Mouse (Mus musculus): ENCODE measurements around the gene Dock1.
A peak's percentile ranks its signal among the peaks of the same experiment; 100 is the strongest.

Dock1 gene

DNA sequence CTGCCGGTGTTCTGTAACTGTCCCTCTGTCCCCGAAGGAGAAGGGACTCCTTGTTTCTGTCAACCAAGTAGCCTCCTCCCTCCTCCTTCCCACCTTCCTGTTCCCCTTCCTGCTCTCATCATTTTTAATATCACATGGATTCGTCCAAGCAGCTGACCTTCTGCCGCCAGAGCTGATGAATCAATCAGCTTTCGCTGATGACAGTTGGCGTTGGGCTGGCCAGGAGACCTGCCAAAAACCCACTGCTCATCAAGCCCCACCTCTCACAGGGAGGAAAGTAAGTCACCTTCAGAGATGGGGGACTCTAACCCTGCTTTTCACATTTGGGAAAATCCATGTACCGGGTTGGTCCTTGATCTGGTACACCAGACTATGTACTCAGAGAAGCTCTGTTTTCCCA, 87.2 kb downstream of the Dock1 start:
- DNase-seq, result no peak

- DNase-seq, result no peak
Observed at GRCm38 (mm10) chr7:134761799-134762198, 91.3 kb downstream of the Dock1 start.

GRCm38 (mm10) chr7:134765130-134765529, 94.7 kb downstream of the Dock1 start:
- no peak for DNase-seq

- DNase-seq, result no peak
Observed at GRCm38 (mm10) chr7:134771314-134771713, 100.9 kb downstream of the Dock1 start.

- DNase-seq, result no peak
Observed at GRCm38 (mm10) chr7:134772363-134772762, 101.9 kb downstream of the Dock1 start.

- no peak for DNase-seq
Observed at GRCm38 (mm10) chr7:134772867-134773590, 102.6 kb downstream of the Dock1 start.

GRCm38 (mm10) chr7:134773761-134774415, 103.4 kb downstream of the Dock1 start:
- DNase-seq, result no peak

DNA sequence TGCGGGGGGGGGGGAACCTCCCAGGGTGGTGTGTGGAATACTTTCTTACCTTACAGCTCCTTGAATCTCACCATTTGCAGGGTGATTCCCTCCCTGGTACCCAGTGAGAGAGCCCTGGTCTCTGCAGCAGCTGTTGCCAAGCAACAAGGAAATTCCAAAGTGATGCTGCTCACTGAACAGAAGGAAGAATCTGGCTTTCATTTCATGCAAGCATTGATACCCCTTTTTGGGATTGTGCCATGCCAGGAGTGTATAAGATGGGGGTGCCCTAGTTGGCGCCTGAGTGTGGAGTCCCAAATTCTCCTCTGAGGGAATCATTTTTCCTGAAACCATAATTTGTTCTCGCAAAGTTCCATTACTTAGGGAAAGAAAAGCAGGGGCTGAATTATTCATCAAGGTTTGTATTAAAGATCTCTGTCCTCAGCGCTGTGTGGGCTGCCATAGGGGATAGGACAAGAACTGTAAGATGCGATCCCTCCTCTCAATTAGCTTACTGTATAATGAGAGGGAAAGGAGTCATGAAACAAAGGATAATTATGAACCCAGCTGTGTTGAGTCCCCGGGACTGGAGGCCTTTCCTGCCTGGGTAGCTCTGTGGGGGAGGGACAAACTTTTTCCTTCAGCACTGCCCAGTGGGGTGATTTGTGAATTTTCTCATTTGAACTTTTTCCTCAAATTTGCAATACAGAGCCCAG, 104.2 kb downstream of the Dock1 start:
- DNase-seq, result no peak

DNA sequence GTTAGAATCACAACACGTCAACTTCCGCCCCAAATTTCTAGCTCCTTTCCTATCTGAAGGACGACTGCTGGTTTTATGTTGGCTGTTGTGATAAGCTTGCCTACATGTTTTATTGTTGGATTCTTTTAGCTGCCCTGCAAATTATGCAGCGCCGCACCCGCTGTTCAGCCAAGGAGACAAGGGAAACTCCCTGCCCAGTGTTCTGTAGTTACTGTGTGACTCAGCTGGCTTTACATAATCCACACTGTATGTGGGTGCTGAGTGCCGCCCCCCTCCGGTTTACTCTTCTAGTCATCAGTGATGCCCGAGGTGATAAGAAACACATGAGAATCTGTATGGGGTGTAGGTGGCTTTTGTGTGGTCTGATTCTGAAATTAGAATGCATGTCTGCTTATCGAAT, 105.2 kb downstream of the Dock1 start:
- DNase-seq, result peak; percentile 20

DNA sequence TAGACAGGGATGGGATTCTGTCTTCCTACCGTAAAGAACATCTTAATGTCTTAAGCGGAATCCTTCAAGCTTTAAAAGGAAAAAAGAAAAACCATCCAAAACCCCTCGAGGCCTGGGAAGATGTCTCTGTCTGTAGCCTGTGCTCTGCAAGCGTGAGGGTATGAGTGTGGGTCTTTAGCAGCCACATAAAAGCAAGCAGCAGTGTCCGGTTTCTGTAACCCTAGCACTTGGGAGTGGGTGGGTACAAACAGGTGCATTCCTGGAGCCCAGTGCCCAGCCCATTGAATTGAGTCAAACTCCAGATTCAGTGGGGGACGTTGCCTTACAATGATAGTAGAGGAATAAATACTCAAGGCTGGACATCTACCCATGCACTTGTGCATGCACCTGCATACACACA, 105.9 kb downstream of the Dock1 start:
- DNase-seq, result no peak

- no peak for DNase-seq
Observed at GRCm38 (mm10) chr7:134779761-134780160, 109.3 kb downstream of the Dock1 start.

DNA sequence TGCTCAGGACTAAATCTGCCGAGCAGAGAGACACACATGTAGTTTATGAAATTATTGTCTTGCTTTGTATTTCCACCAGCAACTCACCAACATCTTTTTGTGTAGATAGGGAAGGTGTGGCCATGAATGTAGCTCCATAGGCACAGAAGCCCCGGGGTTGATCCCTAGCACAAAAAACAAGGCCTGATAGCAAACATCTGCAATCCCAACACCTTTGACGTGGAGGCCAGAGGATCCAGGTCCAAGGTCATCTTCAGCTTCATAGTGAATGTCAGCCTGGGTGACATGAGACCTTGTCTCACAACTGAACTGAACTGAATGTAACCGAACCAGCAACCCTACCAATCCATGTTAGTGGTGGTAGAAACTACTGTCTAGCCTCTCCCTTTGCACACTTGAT, 116.7 kb downstream of the Dock1 start:
- no peak for DNase-seq

- no peak for DNase-seq
Observed at GRCm38 (mm10) chr7:134794889-134795288, 124.4 kb downstream of the Dock1 start.

GRCm38 (mm10) chr7:134800079-134800478, 129.6 kb downstream of the Dock1 start:
- no peak for DNase-seq

DNA sequence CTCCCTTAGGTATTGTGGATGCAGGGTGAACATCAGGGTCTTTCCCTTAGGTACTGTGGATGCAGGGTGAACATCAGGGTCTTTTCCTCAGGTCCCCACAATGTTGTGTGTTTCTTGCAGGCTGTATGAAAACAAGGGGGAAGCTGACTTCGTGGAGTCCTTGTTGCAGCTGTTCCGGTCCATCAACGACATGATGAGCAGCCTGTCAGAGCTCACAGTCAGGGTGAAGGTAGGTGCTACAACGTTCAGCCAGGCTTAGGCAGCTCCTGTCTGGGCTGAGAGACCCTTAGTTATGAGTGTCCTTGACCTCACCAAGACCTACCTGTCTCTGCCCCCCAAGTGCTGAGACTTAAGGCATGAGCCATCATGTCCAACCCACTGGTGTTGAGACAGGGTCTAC, 134.0 kb downstream of the Dock1 start:
- no peak for DNase-seq

GRCm38 (mm10) chr7:134806799-134807198, 136.3 kb downstream of the Dock1 start:
- no peak for DNase-seq

DNA sequence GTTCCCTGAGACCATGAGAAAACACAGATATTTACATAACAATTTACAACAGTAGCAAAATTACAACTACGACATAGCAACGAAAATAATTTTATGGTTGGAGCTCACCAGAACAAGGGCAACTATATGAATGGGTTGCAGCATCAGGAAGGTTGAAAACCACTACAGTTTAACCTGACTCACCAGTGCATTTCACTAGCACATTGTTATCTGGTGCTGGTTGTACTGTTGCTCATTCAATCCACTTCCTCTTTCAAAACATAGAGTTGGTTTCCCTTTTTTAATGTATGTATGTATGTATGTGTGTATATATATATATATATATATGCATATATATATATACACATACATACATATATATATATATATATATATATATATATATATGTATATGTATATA, 138.0 kb downstream of the Dock1 start:
- DNase-seq, result no peak

GRCm38 (mm10) chr7:134809241-134809975, 139.0 kb downstream of the Dock1 start:
- DNase-seq, result peak; percentile 67

DNA sequence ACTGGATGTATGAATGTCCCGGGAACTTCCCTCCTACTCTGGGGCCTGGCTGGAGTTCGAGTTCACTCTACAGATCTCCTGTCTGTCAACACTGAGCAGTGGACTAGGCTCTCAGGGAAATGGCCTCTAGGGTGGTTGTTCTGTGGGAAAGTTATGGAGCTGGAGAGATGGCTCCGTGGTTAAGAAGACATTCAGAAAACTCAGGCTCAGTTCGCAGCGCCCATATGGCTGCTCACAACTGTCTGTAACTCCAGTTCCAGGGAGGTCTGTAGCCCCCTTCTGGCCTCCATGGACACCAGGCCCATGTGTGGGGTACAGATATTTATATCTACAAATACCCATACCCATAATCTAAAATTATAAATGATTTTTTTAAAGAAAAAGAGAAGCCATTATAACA, 148.0 kb downstream of the Dock1 start:
- DNase-seq, result no peak

GRCm38 (mm10) chr7:134821264-134821663, 150.8 kb downstream of the Dock1 start:
- DNase-seq, result no peak

DNA sequence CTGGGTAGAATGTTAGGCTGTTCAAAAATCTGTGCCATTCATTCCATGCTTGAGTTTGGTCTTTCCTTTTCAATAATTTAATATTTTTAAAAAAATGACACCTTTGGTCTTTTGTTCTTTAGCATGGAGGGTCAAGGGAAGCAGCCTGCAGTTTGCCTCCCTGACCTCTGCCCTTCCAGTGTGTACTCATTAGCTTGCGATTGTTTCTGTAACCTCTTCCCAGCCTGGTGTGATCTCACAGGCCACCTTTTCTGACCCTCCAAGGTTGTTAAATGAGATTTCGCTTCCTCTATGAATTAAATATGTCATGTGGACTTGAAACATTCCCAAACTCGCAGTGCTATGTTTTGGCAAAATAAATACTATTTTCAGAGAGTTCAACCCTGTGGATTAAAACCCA, 151.6 kb downstream of the Dock1 start:
- peak; percentile 47 for DNase-seq

- peak; percentile 21 for DNase-seq
Observed at GRCm38 (mm10) chr7:134823891-134824290, 153.4 kb downstream of the Dock1 start.

- DNase-seq, result no peak
Observed at GRCm38 (mm10) chr7:134840066-134840465, 169.6 kb downstream of the Dock1 start.
